Mouse (Mus musculus): ENCODE results near the gene Arhgap28. TPM values are rescaled to one million over a fixed set of nuclear protein-coding genes. Genes with fewer than 3 reads are reported as not detected.

Gene Arhgap28
- polyA plus RNA-seq, 1 experiment from 2014 or later = 3.8 TPM

DNA sequence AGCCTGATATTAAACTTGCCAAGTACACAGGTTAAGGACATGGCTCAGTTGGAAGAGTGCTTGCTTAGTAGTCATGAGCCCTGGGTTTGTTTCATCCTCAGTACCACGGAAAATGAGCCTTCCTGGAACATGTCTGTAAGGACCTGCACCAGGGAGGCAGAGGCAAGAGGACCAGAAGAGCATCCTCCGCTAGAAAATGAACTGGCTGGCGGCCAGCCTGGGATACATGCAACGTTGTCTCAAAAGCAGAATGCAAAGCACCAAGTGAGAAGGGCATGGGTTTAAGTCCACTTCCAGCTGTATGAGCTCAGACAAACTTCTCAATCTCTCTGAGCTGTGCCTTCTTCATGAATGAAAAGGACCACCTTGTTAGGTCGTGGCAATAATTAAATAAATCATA lies 49.0 kb downstream of the Arhgap28 start:
- no peaks in the 10 kb centered on the region for H3K27me3 ChIP-seq (replicated peaks; ENCODE audit: control insufficient read depth, insufficient read depth, low read length)
- no peak overlapping the region for H3K4me2 ChIP-seq (replicated peaks; ENCODE audit: low read depth)
- H3K27ac ChIP-seq (ENCODE audit: low read depth, low read length) = no peak overlapping the region
- no peak for ATAC-seq
- H3K9me3 ChIP-seq (ENCODE audit: control insufficient read depth) = no peaks in the 10 kb centered on the region
- H3K36me3 ChIP-seq (ENCODE audit: control insufficient read depth, insufficient read depth) = no peaks in the 10 kb centered on the region
- H3K4me3 ChIP-seq (ENCODE audit: low read depth, low read length) = no peak overlapping the region
- H3K4me1 ChIP-seq (replicated peaks; ENCODE audit: control insufficient read depth, insufficient read depth, low read length) = no peaks in the 10 kb centered on the region; the same call in 1 of the 2 replicates
- no peak overlapping the region for H3K9ac ChIP-seq (ENCODE audit: low read depth, low read length)
- 69% methylated on average over 5 of the region's 5 CpGs for WGBS
- TF ChIP-seq CTCF (IDR thresholded peaks at IDR 0.05; ENCODE audit: low read depth) = no peak

- no peak overlapping the region for H3K27ac ChIP-seq (ENCODE audit: low read depth, low read length)
- no peaks in the 10 kb centered on the region; the same call in 1 of the 2 replicates for H3K4me1 ChIP-seq (replicated peaks; ENCODE audit: control insufficient read depth, insufficient read depth, low read length)
- H3K36me3 ChIP-seq (ENCODE audit: control insufficient read depth, insufficient read depth) = no peaks in the 10 kb centered on the region
- 0 out of 2 replicates have a peak overlapping the region, but pooled peaks have one; percentile 7 for H3K9ac ChIP-seq (ENCODE audit: low read depth, low read length)
- H3K9me3 ChIP-seq (ENCODE audit: control insufficient read depth) = no peaks in the 10 kb centered on the region
- WGBS = 45% methylated on average over 11 of the region's 11 CpGs
- H3K4me3 ChIP-seq (ENCODE audit: low read depth, low read length) = no peak overlapping the region; the same call in 1 of the 2 replicates
- TF ChIP-seq CTCF (IDR thresholded peaks at IDR 0.05; ENCODE audit: low read depth) = no peak
- no peak for ATAC-seq
- peak overlapping the region; percentile 38 for H3K4me2 ChIP-seq (replicated peaks; ENCODE audit: low read depth)
- H3K27me3 ChIP-seq (replicated peaks; ENCODE audit: control insufficient read depth, insufficient read depth, low read length) = no peaks in the 10 kb centered on the region
Measured at GRCm38 (mm10) chr17:67950523-67951213, 53.3 kb downstream of the Arhgap28 start.

DNA sequence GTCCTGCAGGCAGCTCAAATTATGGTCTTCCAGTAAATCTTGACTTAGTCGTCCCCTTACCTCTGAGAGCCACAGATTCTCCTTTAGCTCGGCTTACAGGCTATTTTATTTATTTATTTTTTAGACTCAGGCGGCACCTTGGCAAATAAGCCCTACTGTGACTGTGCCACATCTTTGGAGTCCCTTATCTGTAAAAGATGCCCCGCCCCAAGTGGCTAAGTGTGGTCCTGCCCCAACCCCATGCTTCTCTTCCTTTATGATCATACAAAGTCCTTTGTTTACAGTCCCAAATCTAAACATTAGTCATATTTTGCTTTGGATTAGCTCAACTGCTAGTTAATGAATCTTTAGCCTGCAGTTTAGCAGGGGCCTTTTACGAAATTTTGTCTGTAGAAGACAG lies 55.3 kb downstream of the Arhgap28 start:
- H3K27me3 ChIP-seq (replicated peaks; ENCODE audit: control insufficient read depth, insufficient read depth, low read length) = no peaks in the 10 kb centered on the region
- WGBS = 26% methylated on average over 5 of the region's 5 CpGs
- H3K9ac ChIP-seq (ENCODE audit: low read depth, low read length) = no peak overlapping the region
- no peak overlapping the region for H3K4me3 ChIP-seq (ENCODE audit: low read depth, low read length)
- H3K27ac ChIP-seq (ENCODE audit: low read depth, low read length) = no peak overlapping the region
- H3K36me3 ChIP-seq (ENCODE audit: control insufficient read depth, insufficient read depth) = no peaks in the 10 kb centered on the region
- H3K9me3 ChIP-seq (ENCODE audit: control insufficient read depth) = no peaks in the 10 kb centered on the region
- H3K4me2 ChIP-seq (replicated peaks; ENCODE audit: low read depth) = no peak overlapping the region
- ATAC-seq = peak; percentile 19; the same call in 1 of the 2 replicates
- H3K4me1 ChIP-seq (replicated peaks; ENCODE audit: control insufficient read depth, insufficient read depth, low read length) = no peaks in the 10 kb centered on the region; the same call in 1 of the 2 replicates
- 0 out of 2 replicates have a peak, but pooled peaks have one; percentile 11 for TF ChIP-seq CTCF (IDR thresholded peaks at IDR 0.05; ENCODE audit: low read depth)

DNA sequence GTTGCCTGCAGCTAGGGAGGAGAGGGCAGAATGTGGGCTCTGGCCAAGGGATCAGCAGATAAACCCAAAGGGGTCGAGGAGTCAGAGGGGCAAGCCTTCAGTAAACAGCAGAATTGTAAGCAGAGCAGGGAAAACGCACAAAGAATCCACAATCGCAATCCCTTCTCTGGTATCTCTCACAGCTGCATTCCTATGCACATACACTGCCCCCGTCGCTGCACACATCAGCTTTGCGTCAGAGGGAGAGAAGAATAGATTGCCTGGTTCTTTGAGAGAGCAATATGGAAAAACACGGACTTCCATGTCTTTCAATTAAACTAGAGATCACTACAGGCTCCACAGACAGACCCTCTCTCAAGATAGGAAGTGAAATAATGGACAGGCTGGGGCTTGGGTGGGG lies 58.5 kb downstream of the Arhgap28 start:
- Histone ChIP-seq H3K4me3 (ENCODE audit: low read depth, low read length) (no peak overlapping the region), H3K9me3 (ENCODE audit: control insufficient read depth) (no peaks in the 10 kb centered on the region), H3K4me2 (replicated peaks; ENCODE audit: low read depth) (peak overlapping the region; percentile 40; the same call in 1 of the 2 replicates), H3K36me3 (ENCODE audit: control insufficient read depth, insufficient read depth) (no peaks in the 10 kb centered on the region), H3K27ac (ENCODE audit: low read depth, low read length) (no peak overlapping the region), H3K4me1 (replicated peaks; ENCODE audit: control insufficient read depth, insufficient read depth, low read length) (no peaks in the 10 kb centered on the region), H3K9ac (ENCODE audit: low read depth, low read length) (no peak overlapping the region), H3K27me3 (replicated peaks; ENCODE audit: control insufficient read depth, insufficient read depth, low read length) (no peaks in the 10 kb centered on the region)
- no peak for TF ChIP-seq CTCF (IDR thresholded peaks at IDR 0.05; ENCODE audit: low read depth)
- no peak for ATAC-seq
- 21% methylated on average over 7 of the region's 7 CpGs for WGBS

DNA sequence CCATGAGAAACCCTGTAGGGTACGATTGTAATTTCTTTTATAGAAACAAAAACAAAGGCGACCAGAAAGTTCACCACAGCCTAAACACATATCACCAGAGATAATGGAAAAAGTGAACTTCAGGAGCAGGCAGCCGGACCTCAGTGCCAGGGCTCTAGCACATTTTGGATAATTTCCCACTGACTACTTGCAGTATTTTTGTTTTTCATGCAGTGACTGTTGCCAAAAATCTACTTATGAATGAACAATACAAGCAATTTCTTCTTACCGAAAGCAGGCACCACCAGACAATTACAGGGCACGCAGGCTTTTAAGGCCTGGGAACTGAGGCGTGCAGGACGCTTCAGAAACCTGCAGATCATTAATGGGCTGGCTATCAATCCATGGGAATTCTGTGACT lies 59.7 kb downstream of the Arhgap28 start:
- H3K4me3 ChIP-seq (ENCODE audit: low read depth, low read length) = no peak overlapping the region
- 84% methylated on average over 7 of the region's 7 CpGs for WGBS
- no peaks in the 10 kb centered on the region for H3K9me3 ChIP-seq (ENCODE audit: control insufficient read depth)
- H3K36me3 ChIP-seq (ENCODE audit: control insufficient read depth, insufficient read depth) = no peaks in the 10 kb centered on the region
- H3K4me1 ChIP-seq (replicated peaks; ENCODE audit: control insufficient read depth, insufficient read depth, low read length) = no peaks in the 10 kb centered on the region
- TF ChIP-seq CTCF (IDR thresholded peaks at IDR 0.05; ENCODE audit: low read depth) = no peak
- H3K27ac ChIP-seq (ENCODE audit: low read depth, low read length) = no peak overlapping the region
- no peak overlapping the region for H3K4me2 ChIP-seq (replicated peaks; ENCODE audit: low read depth)
- ATAC-seq = no peak
- H3K9ac ChIP-seq (ENCODE audit: low read depth, low read length) = no peak overlapping the region
- H3K27me3 ChIP-seq (replicated peaks; ENCODE audit: control insufficient read depth, insufficient read depth, low read length) = no peaks in the 10 kb centered on the region

- Histone ChIP-seq H3K9ac (ENCODE audit: low read depth, low read length) (no peak overlapping the region), H3K27me3 (replicated peaks; ENCODE audit: control insufficient read depth, insufficient read depth, low read length) (no peaks in the 10 kb centered on the region), H3K4me1 (replicated peaks; ENCODE audit: control insufficient read depth, insufficient read depth, low read length) (no peaks in the 10 kb centered on the region), H3K27ac (ENCODE audit: low read depth, low read length) (no peak overlapping the region), H3K36me3 (ENCODE audit: control insufficient read depth, insufficient read depth) (no peaks in the 10 kb centered on the region), H3K9me3 (ENCODE audit: control insufficient read depth) (no peaks in the 10 kb centered on the region), H3K4me2 (replicated peaks; ENCODE audit: low read depth) (no peak overlapping the region), H3K4me3 (ENCODE audit: low read depth, low read length) (no peak overlapping the region)
- WGBS = 89% methylated on average over 6 of the region's 6 CpGs
- TF ChIP-seq CTCF (IDR thresholded peaks at IDR 0.05; ENCODE audit: low read depth) = no peak
- no peak for ATAC-seq
Measured at GRCm38 (mm10) chr17:67941026-67941425, 62.9 kb downstream of the Arhgap28 start.
